Mouse (Mus musculus) forebrain, embryonic 12.5 days (tissue): Measurements from ENCODE around the gene Matn1. TPM values are rescaled to one million over a fixed set of nuclear protein-coding genes. Genes with fewer than 3 reads are reported as not detected.

ENCODE experiments used
- ATAC-seq: fragments of 200-750 bp; cut with Nextera tagmentation; 2 replicates; pipeline ENCODE4 v1.8.0; 2017; ENCODE audit warnings: moderate TSS enrichment; ENCODE audit not compliant: low FRiP score
- H3K27ac ChIP-seq: fragments of 300-500 bp; sonication (generic); 2 replicates; pipeline ENCODE4 v1.5.1; 2016; ENCODE audit warnings: mild to moderate bottlenecking
- H3K27me3 ChIP-seq: fragments of 300-500 bp; sonication (generic); 2 replicates; pipeline ENCODE4 v1.6.1; 2016; ENCODE audit warnings: mild to moderate bottlenecking
- H3K36me3 ChIP-seq: fragments of 300-500 bp; sonication (generic); replicated peaks from 2 replicates; pipeline ENCODE4 v1.6.1; 2016; ENCODE audit warnings: mild to moderate bottlenecking
- H3K4me1 ChIP-seq: fragments of 300-500 bp; sonication (generic); 2 replicates; pipeline ENCODE4 v1.6.1; 2016
- H3K4me2 ChIP-seq: fragments of 300-500 bp; sonication (generic); 2 replicates; pipeline ENCODE4 v1.6.1; 2016; ENCODE audit warnings: mild to moderate bottlenecking, moderate library complexity
- H3K4me3 ChIP-seq: fragments of 300-500 bp; sonication (generic); replicated peaks from 2 replicates; pipeline ENCODE4 v1.5.1; 2016; ENCODE audit warnings: mild to moderate bottlenecking
- H3K9ac ChIP-seq: fragments of 300-500 bp; sonication (generic); 2 replicates; pipeline ENCODE4 v1.6.1; 2016; ENCODE audit warnings: mild to moderate bottlenecking
- H3K9me3 ChIP-seq: fragments of 300-500 bp; sonication (generic); 2 replicates; pipeline ENCODE4 v1.6.1; 2016
- WGBS: fragments of 180-500 bp; shearing (Covaris S2); methylation state at CpG from one replicate; pipeline ENCODE4 v1.1.7; 2016; 5-methylcytosine and 5-hydroxymethylcytosine counted together
- polyA plus RNA-seq: library from polyadenylated mRNA; unstranded; fragments of >200 nt; fragmentation: Nextera tagmentation; extraction: Ambion mirVana; gene quantifications from 2 replicates; pipeline ENCODE4 v1.2.1, GENCODE M21; 2016

The Matn1 gene
- polyA plus RNA-seq, 1 experiment from 2014 or later, result 0.22 TPM

DNA sequence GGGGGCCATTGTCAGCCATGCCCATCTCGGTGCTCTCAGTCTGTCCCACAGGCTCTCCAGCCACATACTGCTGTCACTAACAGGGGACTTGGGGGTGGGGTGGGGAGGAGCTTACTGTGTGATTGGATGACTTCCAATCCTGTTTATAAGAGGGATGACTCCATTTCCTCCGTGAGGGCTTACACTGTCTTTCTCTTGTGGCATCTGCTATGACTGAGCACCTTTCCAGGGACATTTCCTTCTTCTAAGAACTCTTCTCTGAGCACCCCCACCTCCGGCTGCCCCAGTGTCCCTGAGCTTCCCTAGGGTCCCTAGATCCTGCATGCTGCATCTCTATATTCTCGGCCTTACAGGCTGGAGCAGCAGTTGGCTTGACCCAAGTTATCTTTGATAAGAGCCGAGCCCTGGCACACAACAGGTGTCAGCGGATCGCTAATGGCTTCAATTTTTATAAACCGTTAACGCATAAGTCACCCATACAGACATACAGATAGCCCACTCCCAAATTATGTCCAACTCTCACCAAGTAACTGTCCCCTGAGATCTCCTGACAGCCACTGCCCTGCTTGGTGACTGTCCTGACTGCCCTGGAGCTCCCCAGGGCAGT is 24.3 kb upstream of the Matn1 start:
- WGBS, result 71% methylated on average over 9 of the region's 9 CpGs

DNA sequence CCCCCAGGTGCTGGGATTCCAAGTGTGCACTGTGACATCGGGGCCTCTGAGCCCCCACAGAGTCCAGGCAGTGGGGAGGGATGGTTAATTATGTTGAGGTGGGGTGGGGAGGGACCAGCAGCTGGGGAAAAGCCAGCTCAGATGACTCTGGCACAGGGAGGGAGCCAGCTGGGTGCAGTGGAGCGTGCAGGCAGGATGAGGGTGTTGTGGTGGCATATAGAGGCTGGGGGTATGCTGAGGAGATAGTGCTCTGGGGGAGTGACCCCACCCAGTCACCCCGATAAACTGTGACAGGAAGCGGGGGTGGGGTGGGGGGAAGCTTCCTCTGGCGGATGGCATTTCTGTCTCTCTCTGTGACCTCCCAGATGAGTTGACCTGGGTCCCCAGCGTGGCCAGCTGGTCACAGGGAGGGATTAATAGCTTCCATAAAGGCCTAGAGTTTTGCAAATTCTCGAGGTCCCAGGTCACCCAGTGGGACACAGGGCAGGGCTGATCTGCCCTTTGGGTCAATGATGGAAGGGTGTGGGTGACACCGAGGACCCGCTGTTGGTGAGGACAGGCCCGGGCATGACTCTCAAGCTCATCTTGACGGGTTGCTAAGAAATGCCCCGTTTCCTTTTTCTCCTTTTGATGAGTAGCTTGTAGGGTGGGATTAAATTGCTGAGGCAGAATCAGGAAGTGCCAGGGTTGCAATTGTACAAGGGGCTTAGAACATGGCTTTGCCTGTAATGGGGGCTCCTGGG is 23.1 kb upstream of the Matn1 start:
- peak; percentile 49; the same call in 1 of the 2 replicates for ATAC-seq
- Histone ChIP-seq H3K27ac (no peak overlapping the region), H3K9ac (no peak overlapping the region), H3K36me3 (no peaks in the 10 kb centered on the region), H3K4me1 (peaks cover 18% of the 10 kb centered on the region), H3K4me3 (no peak overlapping the region), H3K27me3 (no peaks in the 10 kb centered on the region), H3K4me2 (no peak overlapping the region), H3K9me3 (no peaks in the 10 kb centered on the region)
- WGBS, result 36% methylated on average over 12 of the region's 12 CpGs

More for the DNA sequence above, 24.3 kb upstream of the Matn1 start:
- no peaks in the 10 kb centered on the region for H3K36me3 ChIP-seq
- H3K4me1 ChIP-seq, result peaks cover 18% of the 10 kb centered on the region
- H3K27me3 ChIP-seq, result no peaks in the 10 kb centered on the region
- no peak overlapping the region for H3K4me2 ChIP-seq
- no peak overlapping the region for H3K9ac ChIP-seq
- no peak for ATAC-seq
- no peaks in the 10 kb centered on the region for H3K9me3 ChIP-seq
- H3K27ac ChIP-seq, result no peak overlapping the region
- no peak overlapping the region for H3K4me3 ChIP-seq

DNA sequence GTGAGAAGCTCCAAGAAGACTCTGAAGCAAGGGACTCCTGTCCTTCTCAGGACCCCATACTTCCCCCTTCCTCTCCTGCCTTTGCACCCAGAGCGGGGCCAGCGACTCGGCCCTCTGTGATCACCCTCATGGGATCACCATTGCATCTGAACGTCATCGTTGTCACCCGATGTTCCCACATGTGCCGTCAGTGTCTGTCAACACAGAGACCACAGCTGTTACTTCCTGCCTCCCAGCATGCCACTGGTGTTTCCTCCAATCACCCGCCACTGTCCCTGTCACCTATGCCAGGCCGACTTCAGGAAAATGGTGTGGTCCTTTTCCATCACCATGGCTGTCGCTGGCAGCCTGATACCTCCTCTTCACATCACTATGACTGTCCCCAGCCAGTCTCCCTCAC is 22.2 kb upstream of the Matn1 start:
- WGBS, result 84% methylated on average over 10 of the region's 10 CpGs
- no peak overlapping the region for H3K27ac ChIP-seq
- ATAC-seq, result no peak

DNA sequence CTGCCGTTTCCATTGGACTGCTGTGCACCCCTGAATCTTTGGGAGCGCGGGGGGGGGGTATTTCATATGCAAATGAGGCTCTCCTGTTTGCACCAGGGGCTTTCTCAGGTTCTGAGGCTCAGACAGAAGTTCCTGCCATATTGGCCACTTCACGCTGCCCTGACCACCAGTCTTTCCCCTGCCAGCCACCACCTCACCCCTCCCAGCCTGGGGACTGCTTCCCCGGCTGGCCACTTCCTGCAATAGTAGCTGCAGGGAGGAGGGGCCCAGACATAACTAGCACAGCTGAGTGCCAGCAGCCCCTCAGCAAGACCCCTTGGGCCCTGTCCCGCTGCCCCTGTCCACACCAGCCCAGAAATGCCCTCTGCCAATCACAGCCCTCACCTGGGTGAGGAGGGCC is 17.9 kb upstream of the Matn1 start:
- Histone ChIP-seq H3K27me3 (no peaks in the 10 kb centered on the region), H3K4me3 (no peak overlapping the region), H3K36me3 (no peaks in the 10 kb centered on the region), H3K4me2 (no peak overlapping the region), H3K4me1 (peaks cover under 1% of the 10 kb centered on the region), H3K9ac (no peak overlapping the region), H3K27ac (no peak overlapping the region), H3K9me3 (no peaks in the 10 kb centered on the region)
- WGBS, result 57% methylated on average over 6 of the region's 6 CpGs
- ATAC-seq, result no peak

More for the DNA sequence above, 22.2 kb upstream of the Matn1 start:
- H3K36me3 ChIP-seq, result no peaks in the 10 kb centered on the region
- no peak overlapping the region for H3K9ac ChIP-seq
- H3K27me3 ChIP-seq, result no peaks in the 10 kb centered on the region
- no peaks in the 10 kb centered on the region for H3K9me3 ChIP-seq
- H3K4me3 ChIP-seq, result no peak overlapping the region
- no peak overlapping the region for H3K4me2 ChIP-seq
- peaks cover 18% of the 10 kb centered on the region for H3K4me1 ChIP-seq

DNA sequence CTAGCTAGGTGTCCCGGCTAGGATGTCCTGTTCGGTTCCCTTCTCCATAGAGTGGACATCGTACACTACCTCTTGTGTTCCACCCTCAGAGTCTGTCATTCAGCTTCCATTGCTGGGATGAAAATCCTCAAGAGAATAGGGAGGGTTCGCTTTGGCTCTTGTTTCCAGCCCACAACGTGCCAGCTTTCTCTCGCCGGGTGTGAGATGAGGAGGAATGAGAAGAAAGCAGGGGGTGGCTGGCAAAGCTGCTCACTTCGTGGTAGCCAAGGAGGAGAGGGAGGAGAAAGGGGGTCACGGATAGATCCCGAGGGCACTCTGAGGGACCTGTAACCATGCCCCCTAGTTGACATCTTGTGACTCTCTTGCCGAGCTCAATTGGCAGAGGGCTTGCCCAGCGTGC is 16.4 kb upstream of the Matn1 start:
- Histone ChIP-seq H3K4me1 (no peaks in the 10 kb centered on the region), H3K9me3 (no peaks in the 10 kb centered on the region), H3K27ac (no peak overlapping the region), H3K36me3 (no peaks in the 10 kb centered on the region), H3K27me3 (no peaks in the 10 kb centered on the region), H3K4me3 (no peak overlapping the region), H3K9ac (no peak overlapping the region), H3K4me2 (no peak overlapping the region)
- no peak for ATAC-seq
- 90% methylated on average over 12 of the region's 12 CpGs for WGBS

DNA sequence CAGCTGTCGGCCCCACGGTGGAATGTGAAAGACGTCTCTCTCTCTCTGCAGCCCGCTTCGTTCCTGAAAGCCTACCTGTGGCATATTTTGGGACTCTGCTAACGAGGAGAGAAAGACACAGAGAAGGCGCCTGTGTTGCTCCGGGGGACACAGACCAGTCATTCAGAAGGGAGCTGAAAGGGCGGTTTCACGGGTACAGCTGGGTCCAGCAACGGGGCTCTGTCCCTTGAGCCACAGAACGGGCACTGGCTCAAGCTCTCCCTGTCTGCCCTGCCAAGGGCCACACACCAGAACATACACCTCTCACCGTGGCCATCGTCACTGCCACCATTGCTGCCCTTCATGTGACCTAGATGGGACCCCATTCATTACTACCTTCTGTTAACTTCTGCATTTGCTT is 1.5 kb upstream of the Matn1 start:
- 56% methylated on average over 14 of the region's 14 CpGs for WGBS
- H3K4me3 ChIP-seq, result no peak overlapping the region
- no peak overlapping the region for H3K27ac ChIP-seq
- H3K27me3 ChIP-seq, result peaks cover 4% of the 10 kb centered on the region; the same call in 1 of the 2 replicates
- peaks cover 4% of the 10 kb centered on the region for H3K4me1 ChIP-seq
- no peak for ATAC-seq
- no peaks in the 10 kb centered on the region for H3K36me3 ChIP-seq
- H3K9me3 ChIP-seq, result no peaks in the 10 kb centered on the region
- H3K4me2 ChIP-seq, result no peak overlapping the region
- H3K9ac ChIP-seq, result no peak overlapping the region

DNA sequence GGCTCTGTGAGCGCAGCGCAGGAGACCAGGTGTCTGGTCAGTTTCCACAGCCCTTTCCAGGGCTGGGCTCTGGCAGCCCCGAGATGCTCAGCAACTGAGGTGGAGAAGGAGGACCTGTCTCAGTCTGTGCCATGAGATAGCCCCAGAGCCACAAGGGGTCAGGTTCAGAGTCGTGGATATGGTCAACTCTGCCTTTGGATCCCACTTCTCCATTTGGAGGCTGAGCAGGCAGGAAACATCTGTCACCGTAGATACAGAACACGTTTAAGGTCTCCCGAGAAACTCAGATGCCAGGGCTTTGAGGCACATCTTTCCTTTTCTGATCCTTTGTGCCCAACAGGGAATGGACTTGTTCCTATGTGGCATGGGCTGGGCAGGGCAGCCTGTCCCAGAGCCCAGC is 594 bp downstream of the Matn1 start:
- no peak for ATAC-seq
- no peak overlapping the region for H3K27ac ChIP-seq

DNA sequence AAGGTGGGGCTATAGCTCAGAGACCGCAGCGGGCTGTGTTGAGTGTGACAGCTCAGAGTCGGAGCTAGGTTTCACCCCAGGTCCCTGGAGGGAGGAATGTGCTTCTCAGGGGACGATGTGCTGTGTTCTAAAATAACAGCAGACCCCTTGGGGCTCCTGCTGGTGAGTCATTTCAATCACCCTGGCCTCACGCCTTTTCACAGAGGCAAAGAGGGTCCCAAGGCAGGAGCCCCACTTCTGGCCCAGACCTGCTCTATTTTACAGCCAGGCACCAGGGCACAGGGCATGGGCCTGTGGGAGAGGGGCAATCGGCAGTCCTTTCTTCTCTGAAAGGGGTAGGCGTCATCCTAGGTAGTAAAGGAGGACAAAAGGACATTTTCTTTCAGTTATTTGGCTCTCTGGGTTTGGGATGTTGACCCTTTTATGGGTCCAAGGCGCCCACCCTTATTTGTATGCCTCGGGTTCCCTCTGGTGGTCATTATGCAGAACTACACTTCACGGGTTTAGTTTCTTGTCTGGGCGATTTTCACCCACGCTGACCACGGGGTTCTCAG is 3.0 kb downstream of the Matn1 start:
- Histone ChIP-seq H3K27ac (no peak overlapping the region), H3K36me3 (no peaks in the 10 kb centered on the region), H3K4me2 (no peak overlapping the region), H3K9ac (no peak overlapping the region), H3K4me1 (peaks cover 4% of the 10 kb centered on the region; the same call in 1 of the 2 replicates), H3K27me3 (peaks cover 4% of the 10 kb centered on the region; the same call in 1 of the 2 replicates), H3K4me3 (no peak overlapping the region), H3K9me3 (no peaks in the 10 kb centered on the region)
- 21% methylated on average over 13 of the region's 13 CpGs for WGBS
- no peak for ATAC-seq

More for the DNA sequence above, 594 bp downstream of the Matn1 start:
- peaks cover 4% of the 10 kb centered on the region for H3K4me1 ChIP-seq
- no peak overlapping the region for H3K4me3 ChIP-seq
- no peaks in the 10 kb centered on the region for H3K36me3 ChIP-seq
- H3K4me2 ChIP-seq, result no peak overlapping the region
- H3K27me3 ChIP-seq, result peaks cover 4% of the 10 kb centered on the region; the same call in 1 of the 2 replicates
- 89% methylated on average over 7 of the region's 7 CpGs for WGBS
- no peaks in the 10 kb centered on the region for H3K9me3 ChIP-seq
- H3K9ac ChIP-seq, result no peak overlapping the region

DNA sequence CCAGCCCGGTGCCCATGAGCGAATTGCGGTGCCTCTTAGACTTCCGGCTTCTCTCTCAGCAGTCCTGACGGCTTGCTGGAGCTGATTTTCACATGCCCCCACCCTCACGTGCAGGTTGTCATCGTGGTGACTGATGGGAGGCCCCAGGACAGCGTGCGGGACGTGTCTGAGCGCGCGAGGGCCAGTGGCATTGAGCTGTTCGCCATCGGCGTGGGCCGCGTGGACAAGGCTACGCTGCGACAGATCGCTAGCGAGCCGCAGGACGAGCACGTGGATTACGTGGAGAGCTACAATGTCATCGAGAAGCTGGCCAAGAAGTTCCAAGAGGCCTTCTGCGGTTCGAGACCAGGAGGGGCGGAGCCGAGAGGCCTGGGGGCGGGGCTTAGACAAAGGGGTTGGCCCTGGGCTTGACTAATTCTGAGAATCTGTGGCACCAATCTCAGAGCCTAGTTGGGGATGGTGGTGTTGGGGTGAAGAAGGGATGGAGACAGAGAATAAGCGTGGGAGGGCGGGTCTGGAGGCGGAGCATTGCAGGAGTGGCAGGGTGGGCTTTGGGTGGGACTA is 5.7 kb downstream of the Matn1 start:
- ATAC-seq, result no peak
- 87% methylated on average over 35 of the region's 35 CpGs for WGBS
- H3K4me1 ChIP-seq, result peaks cover 4% of the 10 kb centered on the region; the same call in 1 of the 2 replicates

DNA sequence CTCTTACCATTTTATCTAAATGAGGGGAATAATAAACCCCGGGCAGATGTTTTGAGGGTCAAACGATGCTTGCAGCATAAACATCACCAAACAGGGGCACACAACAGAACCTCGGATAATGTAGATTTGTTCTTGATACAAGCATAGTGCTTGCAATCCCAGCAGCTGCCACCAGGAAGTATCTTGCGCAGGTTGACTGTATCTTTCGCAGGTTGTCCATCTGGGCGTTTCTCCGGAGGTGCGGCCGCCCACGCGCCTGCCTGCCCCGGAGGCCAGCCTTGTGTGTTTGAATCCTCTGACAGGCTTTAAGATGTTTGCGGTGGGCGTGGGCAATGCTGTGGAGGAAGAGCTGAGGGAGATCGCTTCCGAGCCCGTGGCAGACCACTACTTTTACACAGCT is 8.3 kb downstream of the Matn1 start:
- H3K9ac ChIP-seq, result no peak overlapping the region
- 50% methylated on average over 17 of the region's 17 CpGs for WGBS
- no peaks in the 10 kb centered on the region for H3K9me3 ChIP-seq
- 0 out of 2 replicates have a peak, but pooled peaks cover 5% of the 10 kb centered on the region for H3K27me3 ChIP-seq
- no peak overlapping the region for H3K27ac ChIP-seq
- H3K36me3 ChIP-seq, result no peaks in the 10 kb centered on the region
- H3K4me2 ChIP-seq, result no peak overlapping the region
- H3K4me1 ChIP-seq, result peaks cover 3% of the 10 kb centered on the region; the same call in 1 of the 2 replicates
- no peak overlapping the region for H3K4me3 ChIP-seq
- no peak for ATAC-seq

More for the DNA sequence above, 5.7 kb downstream of the Matn1 start:
- H3K27ac ChIP-seq, result no peak overlapping the region
- no peak overlapping the region for H3K4me3 ChIP-seq
- H3K9me3 ChIP-seq, result no peaks in the 10 kb centered on the region
- no peak overlapping the region for H3K9ac ChIP-seq
- H3K27me3 ChIP-seq, result 0 out of 2 replicates have a peak, but pooled peaks cover 5% of the 10 kb centered on the region
- H3K36me3 ChIP-seq, result no peaks in the 10 kb centered on the region
- no peak overlapping the region for H3K4me2 ChIP-seq

DNA sequence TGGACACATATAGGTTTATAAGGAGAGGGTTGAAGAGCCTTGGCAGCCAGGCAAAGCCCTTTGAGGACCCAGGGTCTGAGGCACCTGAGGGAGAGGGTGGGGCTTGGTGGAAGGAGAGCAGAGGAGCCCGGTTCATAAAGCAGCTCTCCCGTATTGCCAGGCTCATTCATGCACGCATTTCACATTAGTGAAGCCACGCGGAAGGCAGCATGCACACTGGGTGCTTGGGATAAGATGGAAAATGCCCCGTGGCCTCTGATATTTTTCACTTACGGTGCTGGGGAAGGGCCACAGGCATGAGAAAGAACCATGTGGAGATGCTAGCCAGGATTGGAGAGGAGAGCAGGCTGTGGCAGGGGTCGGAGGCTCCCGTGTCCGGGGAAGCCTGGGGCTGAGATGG is 13.0 kb downstream of the Matn1 start:
- H3K36me3 ChIP-seq, result no peaks in the 10 kb centered on the region
- no peak overlapping the region for H3K9ac ChIP-seq
- WGBS, result 66% methylated on average over 10 of the region's 10 CpGs
- H3K27ac ChIP-seq, result no peak overlapping the region
- no peak for ATAC-seq
- H3K9me3 ChIP-seq, result no peaks in the 10 kb centered on the region
- H3K27me3 ChIP-seq, result peaks cover 5% of the 10 kb centered on the region; the same call in 1 of the 2 replicates
- H3K4me2 ChIP-seq, result no peak overlapping the region
- H3K4me1 ChIP-seq, result peaks cover 13% of the 10 kb centered on the region
- no peak overlapping the region for H3K4me3 ChIP-seq

DNA sequence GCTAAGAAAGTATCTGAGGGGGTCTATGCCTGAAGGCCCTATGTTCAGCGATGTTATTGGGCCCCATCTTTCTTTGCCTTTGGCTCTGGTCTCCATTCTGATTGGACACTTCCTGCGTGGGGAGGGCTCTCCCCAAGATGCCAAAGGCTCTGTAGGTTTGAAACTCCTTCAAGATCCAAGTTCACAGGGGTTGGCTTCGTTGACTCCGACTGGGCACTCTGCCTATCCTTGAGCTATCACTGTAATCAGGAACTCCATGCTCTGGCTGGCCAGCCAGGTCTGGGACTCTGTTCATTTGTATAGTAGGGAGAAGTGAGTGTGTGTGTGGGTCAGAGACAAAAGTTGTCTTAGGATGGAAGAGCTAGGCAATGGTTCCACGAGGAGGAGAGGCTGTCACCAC is 14.6 kb downstream of the Matn1 start:
- 73% methylated on average over 5 of the region's 5 CpGs for WGBS
- Histone ChIP-seq H3K4me1 (peaks cover 13% of the 10 kb centered on the region), H3K4me3 (no peak overlapping the region), H3K4me2 (no peak overlapping the region), H3K36me3 (no peaks in the 10 kb centered on the region), H3K9me3 (no peaks in the 10 kb centered on the region), H3K27me3 (peaks cover under 1% of the 10 kb centered on the region; the same call in 1 of the 2 replicates), H3K9ac (no peak overlapping the region), H3K27ac (no peak overlapping the region)
- no peak for ATAC-seq
